Mouse (Mus musculus) bone marrow macrophage, adult 2 months (primary cell): ENCODE results near the gene Il2ra.

ENCODE experiments used
- CTCF ChIP-seq: IDR thresholded peaks from 2 replicates; pipeline ENCODE4 v1.5.1; 2012; ENCODE audit warnings: low read depth, mild to moderate bottlenecking, low read length, moderate library complexity
- POLR2A ChIP-seq: IDR thresholded peaks from 2 replicates; pipeline ENCODE4 v1.6.1; 2012; ENCODE audit warnings: mild to moderate bottlenecking, low read depth, low read length, borderline replicate concordance

DNA sequence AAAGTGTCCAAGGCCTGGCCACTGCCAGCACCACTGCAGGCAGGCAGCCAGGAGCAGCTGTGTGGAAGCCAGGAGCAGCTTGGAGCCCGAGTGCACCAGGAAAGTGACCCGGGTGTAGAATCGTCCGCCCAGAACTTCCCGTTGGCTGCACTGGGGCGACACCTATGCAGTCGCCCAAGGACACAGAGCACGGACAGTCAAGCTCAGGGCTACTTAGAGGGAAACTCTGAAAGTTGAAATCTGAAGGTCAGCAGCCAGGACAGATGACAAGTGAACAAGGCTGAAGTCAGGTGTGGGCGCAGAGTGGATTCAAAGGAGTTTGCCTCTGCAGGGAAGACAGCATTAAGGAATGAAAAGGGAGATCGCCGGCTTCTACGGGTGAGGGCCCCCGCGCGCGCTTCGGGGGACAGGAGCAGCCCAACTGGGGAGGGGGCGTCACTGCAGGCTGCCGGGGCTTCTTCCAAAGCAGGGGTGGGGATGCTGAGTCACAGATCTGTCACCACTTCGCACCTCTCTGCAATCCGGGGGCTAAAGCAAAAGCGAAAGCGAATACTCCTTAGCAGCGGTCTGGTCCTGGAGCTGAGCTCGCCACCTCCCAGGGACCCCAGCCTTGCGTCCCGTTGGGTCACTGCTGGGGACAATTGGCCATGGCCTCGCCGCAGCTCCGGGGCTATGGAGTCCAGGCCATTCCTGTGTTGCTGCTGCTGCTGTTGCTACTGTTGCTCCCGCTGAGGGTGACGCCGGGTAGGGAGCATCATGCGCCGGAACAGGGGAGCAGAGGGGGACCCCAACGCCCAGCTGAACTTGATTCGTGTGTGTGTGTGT is 62.8 kb downstream of the Il2ra start, which contains the start of gene Il15ra:
- TF ChIP-seq CTCF (no peak), POLR2A (no peak)
